Mouse (Mus musculus): ENCODE measurements around the gene Col6a6. TPM values are rescaled to one million over a fixed set of nuclear protein-coding genes. Genes with fewer than 3 reads are reported as not detected.

Col6a6 gene
- polyA plus RNA-seq, 1 experiment from 2014 or later: 3.1 TPM

DNA sequence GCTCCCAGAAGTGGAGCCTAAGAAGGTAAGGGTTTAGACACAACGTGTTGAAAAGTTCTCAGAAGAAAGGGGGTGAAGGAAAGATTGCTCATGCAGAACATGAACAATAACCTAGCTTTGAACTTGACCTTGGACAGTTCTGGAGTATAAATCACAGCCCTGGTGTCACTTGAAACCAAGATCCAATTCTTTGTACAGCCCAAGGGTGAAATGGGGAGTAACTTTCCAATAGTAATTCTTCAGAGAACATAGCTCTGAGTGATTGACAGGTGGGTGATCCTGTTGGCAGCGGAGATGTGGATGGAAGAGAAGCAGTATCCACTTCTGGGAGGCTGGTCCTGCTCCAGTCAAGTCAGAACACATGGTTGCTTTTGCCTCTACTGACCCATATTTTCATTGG lies 62.1 kb downstream of the Col6a6 start:
- Histone ChIP-seq H3K4me2 (ENCODE audit: low read depth, low read length) (no peak overlapping the region), H3K36me3 (ENCODE audit: control insufficient read depth, insufficient read depth) (0 out of 2 replicates have a peak, but pooled peaks cover 3% of the 10 kb centered on the region), H3K27ac (ENCODE audit: low read length) (no peak overlapping the region), H3K9ac (ENCODE audit: low read length) (no peak overlapping the region), H3K4me3 (ENCODE audit: low read length) (no peak overlapping the region), H3K4me1 (ENCODE audit: control insufficient read depth, insufficient read depth, low read length) (peaks cover 12% of the 10 kb centered on the region), H3K9me3 (replicated peaks; ENCODE audit: control insufficient read depth, low read length) (no peaks in the 10 kb centered on the region), H3K27me3 (ENCODE audit: control insufficient read depth, insufficient read depth, low read length) (no peaks in the 10 kb centered on the region)
- WGBS: 86% methylated on average over 2 of the region's 2 CpGs
- no peak for ATAC-seq (replicated peaks; ENCODE audit: extremely low read depth, insufficient read depth, low FRiP score)

DNA sequence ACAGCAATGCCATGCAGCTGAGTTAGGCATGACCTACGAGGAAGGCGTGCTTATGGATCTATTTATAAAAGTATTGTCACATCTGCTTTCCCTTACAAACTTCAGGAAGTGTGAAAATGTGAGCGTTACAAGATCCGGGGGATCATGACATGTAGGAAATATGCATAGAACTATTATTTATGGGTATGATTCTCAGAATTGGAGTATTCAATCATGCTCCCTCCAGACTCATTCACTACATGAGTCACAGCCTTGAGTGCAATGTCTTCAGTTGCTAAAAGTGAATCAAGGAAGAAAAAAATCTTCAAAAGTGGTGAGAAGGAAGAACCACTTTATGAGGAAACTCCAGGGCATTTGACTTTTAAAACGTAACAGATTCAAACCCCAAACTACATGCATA lies 63.3 kb downstream of the Col6a6 start:
- no peaks in the 10 kb centered on the region for H3K9me3 ChIP-seq (replicated peaks; ENCODE audit: control insufficient read depth, low read length)
- peaks cover 6% of the 10 kb centered on the region for H3K4me1 ChIP-seq (ENCODE audit: control insufficient read depth, insufficient read depth, low read length)
- no peak overlapping the region for H3K9ac ChIP-seq (ENCODE audit: low read length)
- ATAC-seq (replicated peaks; ENCODE audit: extremely low read depth, insufficient read depth, low FRiP score): no peak
- 49% methylated on average over 5 of the region's 5 CpGs for WGBS
- 0 out of 2 replicates have a peak, but pooled peaks cover 3% of the 10 kb centered on the region for H3K36me3 ChIP-seq (ENCODE audit: control insufficient read depth, insufficient read depth)
- H3K4me3 ChIP-seq (ENCODE audit: low read length): no peak overlapping the region
- H3K4me2 ChIP-seq (ENCODE audit: low read depth, low read length): no peak overlapping the region
- no peaks in the 10 kb centered on the region for H3K27me3 ChIP-seq (ENCODE audit: control insufficient read depth, insufficient read depth, low read length)
- H3K27ac ChIP-seq (ENCODE audit: low read length): no peak overlapping the region

DNA sequence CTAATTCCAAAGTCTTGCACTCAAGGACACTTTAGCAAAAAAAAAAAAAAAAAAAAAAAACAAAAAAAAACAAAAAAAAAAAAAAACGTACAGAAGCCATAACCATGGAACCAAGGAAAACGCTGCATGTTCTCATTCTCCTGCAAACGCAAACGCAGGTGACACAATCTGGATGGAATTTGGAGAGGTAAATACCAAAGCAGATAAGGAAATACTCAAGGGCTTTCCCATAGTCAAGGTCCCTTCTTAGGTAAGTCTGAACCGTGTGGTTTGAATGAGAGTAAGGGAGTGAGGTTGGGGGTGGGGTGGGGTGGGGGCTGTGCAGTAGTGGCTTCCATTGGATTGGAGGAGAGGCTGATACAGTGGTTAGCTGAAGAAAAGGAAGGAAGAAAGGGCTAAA lies 63.8 kb downstream of the Col6a6 start:
- Histone ChIP-seq H3K27ac (ENCODE audit: low read length) (no peak overlapping the region), H3K4me1 (ENCODE audit: control insufficient read depth, insufficient read depth, low read length) (peaks cover 6% of the 10 kb centered on the region), H3K27me3 (ENCODE audit: control insufficient read depth, insufficient read depth, low read length) (no peaks in the 10 kb centered on the region), H3K4me2 (ENCODE audit: low read depth, low read length) (no peak overlapping the region), H3K4me3 (ENCODE audit: low read length) (no peak overlapping the region), H3K36me3 (ENCODE audit: control insufficient read depth, insufficient read depth) (0 out of 2 replicates have a peak, but pooled peaks cover 3% of the 10 kb centered on the region), H3K9ac (ENCODE audit: low read length) (no peak overlapping the region), H3K9me3 (replicated peaks; ENCODE audit: control insufficient read depth, low read length) (no peaks in the 10 kb centered on the region)
- WGBS: 38% methylated on average over 5 of the region's 5 CpGs
- ATAC-seq (replicated peaks; ENCODE audit: extremely low read depth, insufficient read depth, low FRiP score): no peak

DNA sequence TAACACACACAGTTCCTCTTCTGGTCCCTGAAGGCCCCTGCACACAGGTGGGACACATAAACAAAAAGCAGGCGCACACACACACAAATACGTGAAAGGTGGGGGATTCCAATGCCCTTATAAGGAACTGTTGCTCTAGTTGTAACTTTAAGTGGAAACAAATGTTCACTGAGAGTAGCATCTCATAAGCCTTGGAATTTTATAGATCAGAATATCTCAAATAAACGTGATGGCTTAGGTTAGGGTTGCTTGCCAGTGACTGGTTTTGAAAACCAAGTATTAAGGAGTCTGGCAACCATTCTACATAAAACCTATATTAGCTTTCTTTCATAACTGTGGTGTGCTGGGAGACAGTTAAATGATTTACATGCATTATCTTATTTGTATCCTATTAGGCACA lies 64.3 kb downstream of the Col6a6 start:
- Histone ChIP-seq H3K4me3 (ENCODE audit: low read length) (no peak overlapping the region), H3K4me1 (ENCODE audit: control insufficient read depth, insufficient read depth, low read length) (peaks cover 6% of the 10 kb centered on the region), H3K36me3 (ENCODE audit: control insufficient read depth, insufficient read depth) (0 out of 2 replicates have a peak, but pooled peaks cover 3% of the 10 kb centered on the region), H3K27me3 (ENCODE audit: control insufficient read depth, insufficient read depth, low read length) (no peaks in the 10 kb centered on the region), H3K4me2 (ENCODE audit: low read depth, low read length) (no peak overlapping the region), H3K9ac (ENCODE audit: low read length) (no peak overlapping the region), H3K9me3 (replicated peaks; ENCODE audit: control insufficient read depth, low read length) (no peaks in the 10 kb centered on the region), H3K27ac (ENCODE audit: low read length) (no peak overlapping the region)
- 80% methylated on average over 3 of the region's 3 CpGs for WGBS
- ATAC-seq (replicated peaks; ENCODE audit: extremely low read depth, insufficient read depth, low FRiP score): no peak

DNA sequence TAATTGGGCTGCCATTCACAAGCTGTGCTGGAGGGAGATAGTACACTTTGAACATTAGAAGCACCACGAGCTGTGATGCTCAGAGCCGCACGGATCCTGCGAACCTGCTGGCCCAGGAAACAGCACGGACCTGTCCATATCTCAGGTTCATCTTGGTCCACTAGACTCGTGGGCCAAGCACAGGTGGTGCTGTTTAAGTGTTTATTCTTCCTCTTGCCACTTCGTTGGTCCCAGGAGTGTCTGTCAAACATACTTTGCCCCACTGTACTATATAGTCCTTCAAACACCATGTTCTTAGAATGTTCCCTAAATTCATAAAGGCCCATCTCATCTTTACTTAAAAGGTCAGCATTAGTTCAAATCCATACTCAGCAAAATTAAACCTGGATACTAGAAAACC lies 65.7 kb downstream of the Col6a6 start:
- H3K27ac ChIP-seq (ENCODE audit: low read length): no peak overlapping the region
- no peaks in the 10 kb centered on the region for H3K27me3 ChIP-seq (ENCODE audit: control insufficient read depth, insufficient read depth, low read length)
- 77% methylated on average over 7 of the region's 7 CpGs for WGBS
- H3K9me3 ChIP-seq (replicated peaks; ENCODE audit: control insufficient read depth, low read length): no peaks in the 10 kb centered on the region
- H3K4me3 ChIP-seq (ENCODE audit: low read length): no peak overlapping the region
- peaks cover 6% of the 10 kb centered on the region for H3K4me1 ChIP-seq (ENCODE audit: control insufficient read depth, insufficient read depth, low read length)
- H3K9ac ChIP-seq (ENCODE audit: low read length): no peak overlapping the region
- H3K4me2 ChIP-seq (ENCODE audit: low read depth, low read length): no peak overlapping the region
- ATAC-seq (replicated peaks; ENCODE audit: extremely low read depth, insufficient read depth, low FRiP score): no peak
- H3K36me3 ChIP-seq (ENCODE audit: control insufficient read depth, insufficient read depth): 0 out of 2 replicates have a peak, but pooled peaks cover 3% of the 10 kb centered on the region

DNA sequence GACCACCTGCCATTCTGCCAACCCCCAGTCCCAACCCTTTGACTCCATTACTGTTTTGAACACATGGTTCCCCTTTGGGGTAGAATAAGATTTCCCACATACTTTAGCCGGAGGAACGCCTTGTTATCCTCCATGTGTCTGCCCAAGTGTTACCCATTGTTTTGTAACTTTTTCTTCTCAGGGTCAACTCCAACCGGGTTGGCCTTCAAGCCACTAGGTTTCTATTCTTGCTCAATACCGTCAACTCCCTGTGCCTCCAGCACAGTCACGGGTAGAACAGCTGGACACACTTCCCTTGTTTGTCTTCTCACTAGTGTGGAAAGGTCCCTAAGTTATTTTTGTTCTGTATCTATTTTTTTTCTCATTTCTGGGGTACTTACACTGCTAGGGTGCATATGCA lies 69.1 kb downstream of the Col6a6 start:
- Histone ChIP-seq H3K27ac (ENCODE audit: low read length) (no peak overlapping the region), H3K36me3 (ENCODE audit: control insufficient read depth, insufficient read depth) (0 out of 2 replicates have a peak, but pooled peaks cover 3% of the 10 kb centered on the region), H3K4me1 (ENCODE audit: control insufficient read depth, insufficient read depth, low read length) (no peaks in the 10 kb centered on the region), H3K4me3 (ENCODE audit: low read length) (no peak overlapping the region), H3K9me3 (replicated peaks; ENCODE audit: control insufficient read depth, low read length) (no peaks in the 10 kb centered on the region), H3K9ac (ENCODE audit: low read length) (no peak overlapping the region), H3K27me3 (ENCODE audit: control insufficient read depth, insufficient read depth, low read length) (no peaks in the 10 kb centered on the region), H3K4me2 (ENCODE audit: low read depth, low read length) (no peak overlapping the region)
- no peak for ATAC-seq (replicated peaks; ENCODE audit: extremely low read depth, insufficient read depth, low FRiP score)
- WGBS: 70% methylated on average over 5 of the region's 5 CpGs

DNA sequence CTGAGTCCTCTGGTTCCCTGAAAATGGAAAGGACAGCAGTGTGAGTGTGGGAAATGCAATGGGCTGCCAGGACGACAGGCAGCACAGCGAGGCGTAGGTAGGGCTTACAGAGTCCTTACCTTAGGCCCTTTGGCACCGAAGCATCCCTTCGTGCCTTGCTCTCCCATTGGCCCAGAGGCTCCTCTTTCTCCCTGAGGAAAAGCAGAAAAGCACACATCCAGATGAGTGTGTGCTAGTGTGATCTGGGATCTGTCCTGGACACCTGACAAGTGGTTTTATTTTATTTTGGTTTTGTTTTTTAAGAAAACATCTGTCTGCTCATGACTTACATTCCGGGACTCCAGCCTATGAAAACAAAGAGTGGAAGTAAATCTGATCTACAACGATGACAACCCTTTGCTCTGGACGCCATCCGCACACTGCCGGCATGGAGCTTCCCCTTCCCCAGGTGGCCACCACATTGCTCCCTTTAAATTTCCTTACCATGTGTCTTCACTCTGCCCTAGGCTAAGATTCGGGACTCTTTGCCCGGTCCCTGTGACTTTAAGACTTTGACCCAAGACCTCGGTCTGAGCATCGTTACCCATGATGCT lies 69.7 kb downstream of the Col6a6 start:
- H3K27me3 ChIP-seq (ENCODE audit: control insufficient read depth, insufficient read depth, low read length): no peaks in the 10 kb centered on the region
- no peaks in the 10 kb centered on the region for H3K4me1 ChIP-seq (ENCODE audit: control insufficient read depth, insufficient read depth, low read length)
- WGBS: 77% methylated on average over 14 of the region's 14 CpGs
- no peaks in the 10 kb centered on the region for H3K9me3 ChIP-seq (replicated peaks; ENCODE audit: control insufficient read depth, low read length)
- no peaks in the 10 kb centered on the region for H3K36me3 ChIP-seq (ENCODE audit: control insufficient read depth, insufficient read depth)
- H3K4me2 ChIP-seq (ENCODE audit: low read depth, low read length): no peak overlapping the region
- no peak overlapping the region for H3K27ac ChIP-seq (ENCODE audit: low read length)
- ATAC-seq (replicated peaks; ENCODE audit: extremely low read depth, insufficient read depth, low FRiP score): no peak
- no peak overlapping the region for H3K9ac ChIP-seq (ENCODE audit: low read length)
- H3K4me3 ChIP-seq (ENCODE audit: low read length): no peak overlapping the region

DNA sequence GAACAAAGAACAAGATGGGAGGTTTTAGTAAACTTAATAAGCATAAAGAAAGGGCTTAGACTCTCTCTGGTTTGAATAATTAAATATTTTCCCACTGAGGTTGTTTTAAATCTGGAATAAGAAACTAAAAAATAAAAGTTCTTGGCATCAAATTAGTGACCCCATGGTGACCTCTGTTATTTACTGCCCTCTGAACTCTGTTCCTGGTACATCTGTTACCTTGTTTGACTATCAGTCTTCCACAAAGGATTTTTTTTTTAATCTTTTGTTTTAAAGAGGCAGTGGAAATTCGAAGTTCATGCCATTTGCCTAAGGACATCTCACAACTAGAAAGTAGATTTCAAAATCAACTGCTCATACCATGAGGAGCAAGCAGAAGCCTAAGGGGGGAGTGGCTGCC lies 73.7 kb downstream of the Col6a6 start:
- Histone ChIP-seq H3K9ac (ENCODE audit: low read length) (no peak overlapping the region), H3K4me2 (ENCODE audit: low read depth, low read length) (no peak overlapping the region), H3K9me3 (replicated peaks; ENCODE audit: control insufficient read depth, low read length) (no peaks in the 10 kb centered on the region), H3K4me3 (ENCODE audit: low read length) (no peak overlapping the region), H3K4me1 (ENCODE audit: control insufficient read depth, insufficient read depth, low read length) (no peaks in the 10 kb centered on the region), H3K36me3 (ENCODE audit: control insufficient read depth, insufficient read depth) (no peaks in the 10 kb centered on the region), H3K27ac (ENCODE audit: low read length) (no peak overlapping the region), H3K27me3 (ENCODE audit: control insufficient read depth, insufficient read depth, low read length) (no peaks in the 10 kb centered on the region)
- no peak for ATAC-seq (replicated peaks; ENCODE audit: extremely low read depth, insufficient read depth, low FRiP score)
- WGBS: 42% methylated on average over 1 of the region's 1 CpGs

DNA sequence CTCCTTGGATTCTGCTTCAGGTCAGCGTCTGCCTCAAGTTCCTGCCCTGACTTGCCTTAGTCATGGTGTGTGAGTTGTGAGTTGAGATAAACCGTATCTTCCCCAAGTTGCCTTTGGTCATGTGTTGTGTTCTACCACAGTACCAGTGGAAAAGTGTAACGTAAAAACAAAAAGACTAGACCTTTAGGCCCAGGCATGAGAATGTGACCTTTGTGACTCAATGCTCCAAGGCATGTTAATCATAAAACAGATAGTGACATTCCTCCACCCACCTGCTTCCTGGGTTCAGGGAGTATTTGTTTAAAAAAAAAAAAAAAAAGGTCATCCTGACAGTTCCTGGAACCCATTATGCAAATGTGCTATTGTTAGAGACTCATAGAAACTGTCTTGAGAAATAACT lies 82.1 kb downstream of the Col6a6 start:
- Histone ChIP-seq H3K36me3 (ENCODE audit: control insufficient read depth, insufficient read depth) (no peaks in the 10 kb centered on the region), H3K4me2 (ENCODE audit: low read depth, low read length) (no peak overlapping the region), H3K9ac (ENCODE audit: low read length) (no peak overlapping the region), H3K4me3 (ENCODE audit: low read length) (no peak overlapping the region), H3K27ac (ENCODE audit: low read length) (no peak overlapping the region), H3K9me3 (replicated peaks; ENCODE audit: control insufficient read depth, low read length) (peaks cover 7% of the 10 kb centered on the region), H3K4me1 (ENCODE audit: control insufficient read depth, insufficient read depth, low read length) (no peaks in the 10 kb centered on the region), H3K27me3 (ENCODE audit: control insufficient read depth, insufficient read depth, low read length) (no peaks in the 10 kb centered on the region)
- 86% methylated on average over 3 of the region's 3 CpGs for WGBS
- no peak for ATAC-seq (replicated peaks; ENCODE audit: extremely low read depth, insufficient read depth, low FRiP score)
